Mouse (Mus musculus): ENCODE measurements at regions not wholly inside any gene's neighbourhood (a gene's known extent, or its start where the extent isn't known, plus 50 kb on each side); places are given as distances from the start of the nearest gene placed in this dataset.

DNA sequence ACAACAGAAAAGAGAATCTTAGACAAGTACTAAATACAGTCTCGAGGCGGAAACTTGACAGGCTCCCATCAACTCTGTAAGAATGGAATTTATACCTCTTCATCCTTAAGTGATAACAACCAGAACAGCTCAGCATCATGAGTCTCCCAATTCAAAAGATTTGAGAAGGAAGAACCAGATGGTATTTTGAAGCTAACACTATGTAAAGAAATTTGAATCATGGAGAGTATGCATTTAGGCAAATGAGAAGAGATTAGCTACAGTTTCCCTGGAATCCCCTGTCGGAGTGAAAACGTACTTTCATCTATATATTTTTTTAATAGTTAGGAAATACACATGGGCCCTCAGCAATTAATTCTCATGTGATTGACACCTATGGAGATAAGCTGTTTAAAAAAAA is 140.9 kb downstream of the Nrip1 start:
- no peak for ATAC-seq

DNA sequence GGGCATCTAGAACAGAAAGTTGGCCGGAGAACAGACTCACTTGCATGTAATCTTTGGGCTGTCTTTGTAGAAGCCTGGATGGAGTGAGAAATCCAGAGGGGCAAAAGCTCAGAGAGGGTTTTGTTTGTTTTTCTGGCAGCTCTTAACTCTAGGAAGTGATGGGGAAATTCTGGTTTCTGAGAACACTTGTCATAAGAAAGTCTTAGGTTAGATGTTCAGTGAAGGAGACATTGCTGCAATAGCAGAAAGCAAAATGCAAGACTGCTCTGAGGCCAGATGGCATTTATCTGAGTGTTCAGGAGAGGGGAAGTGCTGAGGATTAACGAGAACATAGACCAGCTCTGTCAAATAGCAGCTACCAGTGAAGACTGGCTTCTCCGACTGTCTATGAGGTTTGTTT is 141.5 kb downstream of the Nrip1 start:
- ATAC-seq: no peak

DNA sequence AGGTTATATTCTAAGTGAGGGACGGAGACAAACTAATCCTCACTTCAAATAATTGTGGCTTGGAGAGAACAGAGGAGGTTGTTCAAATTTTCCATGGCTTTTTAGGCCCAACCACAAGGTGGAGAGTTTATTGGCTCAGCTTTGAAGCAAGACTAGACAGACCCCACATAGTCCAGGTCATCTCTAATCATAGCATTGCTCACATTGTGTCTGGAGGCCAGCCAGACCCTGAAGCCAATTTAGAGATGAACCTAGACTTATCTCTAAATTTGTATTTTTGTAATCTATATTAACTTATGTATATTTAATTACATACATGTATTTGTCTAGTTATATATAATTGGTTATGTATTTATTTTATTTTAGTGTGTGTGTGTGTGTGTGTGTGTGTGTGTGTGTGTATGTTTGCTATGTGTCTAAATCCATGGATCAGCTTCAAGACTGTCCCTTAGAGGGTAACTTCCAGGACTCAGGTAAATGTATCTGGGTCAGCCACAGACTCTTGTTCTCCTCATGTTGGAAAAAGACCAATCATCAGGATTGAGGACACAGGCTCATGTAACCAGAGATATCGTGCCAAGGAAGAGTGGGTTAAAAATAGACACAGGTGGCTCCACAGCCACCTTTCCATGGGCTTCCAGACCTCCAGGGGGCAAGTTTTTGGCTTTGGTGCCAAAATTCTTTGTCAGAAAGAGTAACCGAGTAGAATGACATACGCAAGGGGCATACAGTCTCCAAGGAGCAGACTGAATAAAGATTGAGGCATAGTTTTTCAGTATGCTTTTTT is 142.9 kb downstream of the Nrip1 start:
- ATAC-seq: no peak

GRCm38 (mm10) chr16:76228451-76228850 is 145.2 kb downstream of the Nrip1 start:
- no peak for ATAC-seq

- ATAC-seq: peak; percentile 11
Measured at GRCm38 (mm10) chr16:76226446-76226845, 147.2 kb downstream of the Nrip1 start.

GRCm38 (mm10) chr16:76225587-76226226 is 147.9 kb downstream of the Nrip1 start:
- ATAC-seq: peak; percentile 28

DNA sequence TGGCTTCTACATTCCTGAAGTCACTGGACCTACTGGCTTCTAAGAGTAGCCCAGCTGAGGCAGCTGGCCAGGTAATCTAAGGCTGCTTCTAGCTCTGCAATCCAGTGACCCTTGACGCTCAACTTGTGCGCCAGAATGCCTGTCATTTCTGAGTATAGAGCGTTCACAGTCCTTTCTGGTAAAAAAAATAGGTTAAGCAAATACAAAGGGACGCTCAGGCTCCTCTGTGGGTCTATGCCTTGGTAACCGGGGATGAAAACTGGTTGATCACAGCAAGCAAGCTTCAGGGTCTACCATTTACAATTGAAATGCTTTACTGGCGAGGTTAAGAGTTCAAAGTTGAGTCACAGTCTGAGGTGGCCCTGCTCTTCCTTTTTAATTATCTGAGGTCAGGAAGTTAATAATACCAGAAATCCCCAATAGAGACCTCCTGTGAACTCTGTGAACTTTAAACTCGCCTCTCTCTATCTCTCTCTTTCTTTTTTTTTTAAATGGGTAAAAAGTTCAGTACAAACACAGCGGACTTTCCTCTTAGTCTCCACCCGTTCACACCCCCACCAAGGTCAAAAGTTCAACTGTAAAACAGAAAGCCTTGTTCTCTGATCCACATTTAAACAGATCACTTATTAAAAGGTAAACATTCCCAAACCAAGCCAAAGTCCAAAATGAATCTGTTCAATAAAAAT is 148.6 kb downstream of the Nrip1 start:
- ATAC-seq: peak; percentile 52

GRCm38 (mm10) chr16:76223716-76224115 is 149.9 kb downstream of the Nrip1 start:
- ATAC-seq: no peak

- ATAC-seq: no peak
Measured at GRCm38 (mm10) chr16:76222960-76223359, 150.7 kb downstream of the Nrip1 start.

DNA sequence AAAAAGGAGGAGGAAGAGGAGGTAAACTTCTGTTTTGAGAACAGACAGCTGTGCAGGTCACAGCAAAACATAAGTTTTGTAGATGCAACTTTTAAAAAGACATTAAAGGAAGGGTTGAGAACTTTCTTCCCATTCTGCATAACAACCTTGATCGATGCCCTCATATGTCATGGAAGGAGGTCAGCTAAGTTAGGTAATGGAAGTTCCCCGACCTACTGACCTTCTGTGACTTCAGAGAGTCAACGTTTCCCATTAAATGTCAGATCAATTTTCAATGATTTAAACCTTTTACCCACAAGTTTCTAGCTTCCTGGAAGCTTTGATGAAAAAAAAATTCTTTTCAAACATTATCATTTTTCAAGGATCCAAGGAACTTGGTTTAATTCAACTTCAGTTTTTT is 153.2 kb downstream of the Nrip1 start:
- ATAC-seq: no peak

- ATAC-seq: peak; percentile 67
Measured at GRCm38 (mm10) chr16:76219233-76219632, 154.4 kb downstream of the Nrip1 start.

DNA sequence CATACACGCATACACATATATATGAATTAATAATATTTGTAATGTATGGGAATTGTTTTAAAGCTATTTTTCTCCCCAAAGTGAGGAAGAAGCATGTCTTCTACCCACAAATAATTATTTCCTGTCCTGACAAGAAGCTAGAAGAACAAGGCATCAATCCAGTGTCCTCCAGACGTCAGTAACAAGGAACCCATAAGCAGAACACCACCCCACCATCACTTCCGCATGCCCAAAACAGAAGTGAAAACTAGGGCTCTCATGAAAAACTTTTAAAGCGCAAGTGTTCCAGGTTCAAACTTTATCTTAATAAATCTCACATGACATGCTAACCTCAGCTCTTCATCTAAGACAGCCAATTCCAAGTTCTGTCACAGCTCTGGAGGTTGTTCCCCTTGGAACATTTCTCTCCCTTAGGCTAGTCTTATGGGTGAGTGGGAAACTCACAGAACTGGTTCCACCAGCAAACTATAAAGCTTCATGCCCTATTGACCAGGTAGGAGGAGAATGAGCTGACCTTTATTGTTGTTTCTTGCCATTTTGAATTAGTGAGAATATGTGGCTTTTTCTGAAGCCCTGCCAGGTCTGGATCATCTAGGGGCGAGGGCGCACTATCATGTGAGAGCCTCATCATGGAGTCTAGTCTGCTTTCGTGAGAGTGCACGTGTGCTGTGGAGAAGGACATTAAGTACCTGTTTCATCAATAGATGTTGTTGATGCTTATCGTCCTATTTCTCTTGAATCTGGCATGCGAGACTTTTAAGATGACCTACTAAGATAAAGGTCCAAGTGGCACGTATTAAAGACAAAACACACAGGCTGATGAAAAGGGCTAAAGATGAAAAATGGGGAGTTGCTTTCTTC is 155.1 kb downstream of the Nrip1 start:
- peak; percentile 50 for ATAC-seq

DNA sequence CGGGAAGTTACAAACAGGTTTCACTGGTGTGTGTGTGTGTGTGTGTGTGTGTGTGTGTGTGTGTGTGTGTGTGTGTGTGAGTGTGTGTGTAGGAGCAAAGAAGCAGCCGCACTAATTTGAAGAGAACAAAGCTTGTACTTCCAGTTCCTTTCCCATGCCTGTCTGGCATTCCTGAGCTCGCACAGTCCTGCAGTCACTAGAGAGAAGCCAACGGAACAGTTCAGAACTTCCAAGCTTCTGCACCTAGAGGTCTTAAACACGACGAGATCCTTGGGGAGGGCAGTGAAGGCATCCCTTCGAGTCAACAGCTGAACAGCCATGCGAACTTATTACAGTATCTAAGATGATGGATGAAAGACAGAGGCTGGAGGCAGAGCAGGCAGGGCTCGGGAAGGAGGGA is 157.4 kb downstream of the Nrip1 start:
- no peak for ATAC-seq

DNA sequence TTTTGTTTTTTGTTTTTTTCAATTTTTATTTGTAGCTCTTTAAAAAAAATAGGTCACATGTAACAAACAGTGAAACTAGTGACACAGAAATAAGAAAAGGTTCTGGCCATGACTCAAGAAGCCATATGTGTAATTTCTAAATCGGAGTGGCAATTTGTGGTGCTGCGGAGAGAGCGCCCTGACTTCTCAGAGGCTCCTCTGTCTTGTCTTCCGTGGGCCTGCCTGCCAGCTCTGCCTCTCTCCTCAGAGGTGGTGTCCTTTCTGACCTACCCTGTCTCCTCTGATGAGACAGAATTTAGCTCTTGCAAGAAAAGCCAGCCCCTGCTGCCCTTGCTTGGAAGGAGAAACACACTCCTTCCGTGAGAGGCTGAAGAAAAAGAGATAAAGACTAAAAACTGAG is 158.1 kb downstream of the Nrip1 start:
- ATAC-seq: no peak

- peak; percentile 95 for ATAC-seq
Measured at GRCm38 (mm10) chr16:76201773-76202571, 171.7 kb downstream of the Nrip1 start.

GRCm38 (mm10) chr16:76200801-76201728 is 172.6 kb downstream of the Nrip1 start:
- ATAC-seq: no peak

DNA sequence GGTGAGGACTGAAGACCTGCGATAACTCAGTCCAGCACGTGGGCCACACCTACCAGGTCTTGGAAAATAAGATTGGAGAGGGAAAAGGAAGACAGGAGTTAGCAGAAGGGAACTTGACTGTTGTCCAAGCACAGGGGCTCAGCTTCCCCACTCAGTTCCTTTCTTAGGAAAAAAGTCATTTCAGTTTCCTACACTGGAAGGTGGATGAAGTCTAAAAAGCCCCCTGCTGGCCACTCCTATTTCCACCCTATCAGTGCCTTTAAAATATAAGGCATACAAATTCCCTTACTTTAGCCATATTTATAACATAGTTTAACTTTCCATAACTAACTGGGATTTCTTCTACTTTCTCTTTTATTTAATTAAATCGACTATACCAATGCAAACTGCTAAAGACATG is 173.4 kb downstream of the Nrip1 start:
- ATAC-seq: peak; percentile 25

- ATAC-seq: no peak
Measured at GRCm38 (mm10) chr16:76199006-76199405, 174.6 kb downstream of the Nrip1 start.

DNA sequence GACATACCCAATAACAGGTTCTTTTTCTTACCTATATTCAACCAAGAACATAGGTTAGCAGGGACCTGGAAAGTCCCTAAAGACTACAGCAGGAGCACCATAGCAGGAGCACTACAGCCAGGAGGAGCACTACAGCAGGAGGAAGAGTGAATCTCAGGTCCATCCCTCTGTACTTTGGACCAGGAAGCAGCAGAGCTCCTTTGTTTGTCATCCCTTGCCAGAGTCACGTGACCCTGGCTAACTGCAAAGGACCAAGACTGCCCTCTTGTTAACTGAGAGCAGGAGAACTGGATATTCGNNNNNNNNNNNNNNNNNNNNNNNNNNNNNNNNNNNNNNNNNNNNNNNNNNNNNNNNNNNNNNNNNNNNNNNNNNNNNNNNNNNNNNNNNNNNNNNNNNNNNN is 172.2 kb upstream of the Samsn1 start:
- ATAC-seq: no peak

DNA sequence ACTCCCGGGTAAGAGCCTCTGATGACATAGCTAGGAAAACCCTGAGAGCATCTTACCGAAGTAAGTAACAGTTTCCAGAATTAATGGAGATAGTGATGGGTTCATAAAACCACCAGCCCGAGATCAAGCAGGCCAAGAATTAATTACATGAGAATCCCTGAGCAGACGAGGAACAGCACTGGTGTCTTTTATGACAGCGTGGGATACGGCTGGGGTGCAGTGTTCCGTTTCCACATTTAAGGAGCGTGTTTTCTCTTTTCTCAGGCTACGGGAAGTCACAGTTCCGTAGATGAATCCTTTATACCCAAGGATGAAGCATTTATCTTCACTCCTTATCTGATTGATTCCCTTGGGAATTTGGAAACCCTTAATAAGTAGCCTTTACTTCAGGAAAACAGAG is 169.1 kb upstream of the Samsn1 start:
- ATAC-seq: no peak

DNA sequence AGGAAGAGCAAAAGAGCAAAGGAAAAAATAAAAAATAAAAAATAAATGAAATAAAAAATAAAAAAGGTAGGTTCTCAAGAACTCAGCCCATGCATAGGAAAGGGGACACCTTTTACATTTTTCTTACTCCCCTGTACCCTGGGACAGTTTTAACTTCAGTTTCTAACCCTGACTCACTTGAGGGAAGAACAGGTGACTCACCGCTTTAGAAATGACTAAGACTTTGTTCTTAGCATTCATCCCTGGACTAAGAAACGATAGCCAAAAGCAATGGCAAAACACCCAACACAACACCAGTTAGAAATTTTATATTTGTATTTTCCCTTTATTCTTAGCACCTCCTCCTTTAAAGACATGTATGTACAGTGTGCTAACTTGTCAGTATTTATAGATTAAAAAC is 161.5 kb upstream of the Samsn1 start:
- no peak for ATAC-seq

All from activated CD4-positive, CD25-positive, alpha-beta regulatory T cell, adult 4 months (primary cell).